Mouse (Mus musculus): Measurements from ENCODE around the gene Gm10134. TPM values are rescaled to one million over a fixed set of nuclear protein-coding genes. Genes with fewer than 3 reads are reported as not detected.
"Not testable (repeated sequence)": the region's sequence is repeated elsewhere in the genome, so short reads cannot be mapped to it uniquely, and the experiment has no call there.

Gene Gm10134
- total RNA-seq, 1 experiment from 2014 or later: 1.1 TPM

DNA sequence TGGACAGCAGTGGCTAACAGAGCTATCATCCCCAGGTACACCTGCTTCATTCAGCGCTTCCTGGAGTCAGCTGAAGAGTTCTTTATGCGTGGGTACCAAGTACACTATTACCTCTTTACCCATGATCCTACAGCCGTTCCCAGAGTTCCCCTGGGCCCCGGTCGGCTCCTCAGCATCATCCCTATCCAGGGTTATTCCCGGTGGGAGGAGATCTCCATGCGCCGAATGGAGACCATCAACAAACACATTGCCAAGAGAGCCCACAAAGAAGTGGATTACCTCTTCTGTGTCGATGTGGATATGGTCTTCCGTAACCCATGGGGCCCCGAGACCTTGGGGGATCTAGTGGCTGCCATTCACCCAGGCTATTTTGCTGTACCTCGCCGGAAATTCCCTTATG lies 1.2 kb upstream of the Gm10134 start:
- no peak for DNase-seq

DNA sequence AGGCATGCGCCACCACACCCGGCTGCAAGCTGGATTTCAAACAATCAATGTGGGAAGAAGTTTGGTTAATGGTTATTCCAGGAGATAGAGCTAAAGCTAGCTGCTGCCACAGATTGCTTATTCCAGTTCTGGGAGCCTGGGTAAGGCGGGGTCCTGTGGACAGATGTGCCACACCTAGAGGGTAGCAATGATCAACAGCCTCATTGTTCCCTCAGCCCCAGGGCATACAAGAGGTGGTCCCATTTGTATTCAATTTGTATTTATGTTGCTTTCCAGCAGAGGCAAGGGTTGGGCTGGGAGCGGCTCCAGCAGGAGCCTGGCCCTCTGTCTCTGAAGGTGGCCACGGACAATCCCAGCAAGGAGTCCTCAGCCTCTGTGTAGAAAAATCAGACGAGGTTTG lies 396 bp downstream of the Gm10134 start:
- no peak for DNase-seq

DNA sequence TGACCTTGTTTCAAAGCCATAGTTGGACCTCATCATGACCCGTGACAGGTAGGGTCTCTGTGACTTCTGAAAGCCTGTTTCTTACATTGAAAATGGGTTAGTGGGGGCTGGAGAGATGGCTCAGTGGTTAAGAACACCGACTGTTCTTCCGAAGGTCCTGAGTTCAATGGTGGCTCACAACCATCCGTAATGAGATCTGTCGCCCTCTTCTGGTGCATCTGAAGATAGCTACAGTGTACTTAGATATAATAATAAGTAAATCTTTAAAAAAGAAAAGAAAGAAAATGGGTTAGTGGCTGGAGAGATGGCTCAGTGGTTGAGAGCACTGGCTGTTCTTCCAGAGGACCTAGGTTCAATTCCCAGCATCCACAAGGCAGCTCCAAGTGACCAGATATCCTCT lies 5.7 kb downstream of the Gm10134 start:
- not testable (repeated sequence) for DNase-seq

DNA sequence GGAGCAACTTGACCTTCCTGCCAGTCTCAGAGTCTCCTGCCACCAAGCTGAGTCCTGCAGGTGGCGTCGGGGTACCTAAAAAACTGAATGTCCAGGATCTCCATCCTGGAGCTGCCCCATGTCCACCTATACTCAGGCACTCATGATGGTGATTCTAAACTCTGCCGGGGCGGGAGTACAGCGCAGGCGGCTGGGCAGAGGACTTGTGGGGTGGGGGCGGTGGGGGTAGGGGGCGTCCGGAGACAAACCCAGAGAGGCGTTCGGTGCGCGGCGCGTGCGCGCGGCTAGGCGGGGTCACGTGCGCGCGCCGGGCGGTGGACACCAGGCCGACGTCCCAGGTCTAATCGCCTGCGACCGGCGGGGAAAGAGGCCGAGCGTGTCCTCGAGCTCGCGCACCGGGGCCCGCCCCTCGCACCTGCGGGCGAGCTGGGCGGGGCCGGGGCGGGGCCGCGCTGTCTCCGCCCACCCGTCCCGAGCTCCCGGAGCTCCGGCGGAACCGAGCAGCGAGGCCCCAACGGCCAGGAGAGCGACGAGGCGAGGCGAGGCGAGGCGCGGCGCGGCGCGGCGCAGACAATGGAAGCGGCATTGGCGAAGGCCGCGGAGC lies 7.0 kb downstream of the Gm10134 start, which contains the start of gene Ralgds:
Ralgds (plus strand) TSS at position 328 of the 604 bp plus-strand sequence.
- DNase-seq: peak; percentile 71

DNA sequence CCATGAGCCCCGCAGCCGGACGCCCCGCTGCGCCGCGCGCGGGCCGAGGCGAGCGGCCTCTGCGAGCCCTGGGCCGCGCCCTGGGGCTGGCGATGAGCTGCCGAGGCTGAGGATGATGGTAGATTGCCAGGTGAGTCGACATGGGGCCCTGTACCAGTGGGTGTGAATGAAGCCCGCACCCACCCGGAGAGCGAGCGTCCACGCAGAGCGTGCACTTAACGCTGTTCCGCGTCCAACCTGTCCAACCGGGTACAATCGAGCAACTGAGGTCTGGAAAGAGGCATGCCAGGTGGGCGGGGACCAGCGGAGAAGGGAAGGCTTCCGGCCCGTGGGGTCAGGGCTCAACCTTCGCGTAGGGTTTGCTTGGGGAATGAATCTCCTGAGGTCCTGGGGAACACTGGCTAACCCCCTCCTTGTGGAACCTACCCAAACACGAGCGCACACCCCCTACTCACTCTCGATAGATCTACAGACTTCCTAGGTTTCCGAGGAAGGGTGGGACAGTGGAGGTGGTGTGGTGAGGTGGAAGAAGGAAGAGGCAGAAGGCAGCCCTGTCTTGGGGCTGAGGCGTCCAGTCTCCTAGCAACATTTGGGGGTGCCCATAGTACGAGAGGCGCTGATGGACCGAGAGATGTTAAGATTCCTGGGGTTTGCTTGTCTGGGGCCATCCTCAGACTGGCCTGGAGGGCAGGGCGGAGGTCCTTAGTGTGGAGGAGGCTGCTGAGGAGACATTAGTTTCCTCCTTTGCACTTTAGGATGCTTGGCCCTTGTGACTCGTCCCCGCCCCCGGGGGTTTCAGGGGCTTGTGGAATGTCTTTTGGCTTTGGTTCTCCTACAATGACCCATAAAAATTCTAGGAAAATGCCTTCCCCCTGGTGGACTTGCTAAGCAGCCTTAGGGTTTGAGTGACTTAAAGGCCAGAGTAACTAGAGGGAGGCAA lies 7.8 kb downstream of the Gm10134 start:
- DNase-seq: peak; percentile 52

DNA sequence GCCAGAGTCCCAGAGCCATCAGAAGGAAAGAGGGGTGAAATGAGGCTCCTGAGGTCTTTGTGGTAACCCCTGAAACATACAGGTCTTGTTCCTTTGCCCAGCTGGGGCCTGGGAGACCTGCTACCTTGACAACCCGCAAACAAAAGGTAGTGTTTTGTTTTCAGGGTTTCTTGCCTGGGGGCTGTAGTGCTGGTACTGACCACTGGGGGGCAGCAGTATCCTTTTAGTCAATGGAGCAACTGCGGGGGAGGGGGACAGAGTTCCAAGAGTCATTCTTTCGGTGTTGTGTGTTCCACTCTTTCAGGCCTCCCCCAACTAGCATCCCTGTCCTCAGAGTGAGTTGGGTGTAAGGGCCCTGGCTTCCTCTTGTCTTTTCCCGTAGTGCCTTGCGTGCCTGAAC lies 8.6 kb downstream of the Gm10134 start:
- peak; percentile 92 for DNase-seq

DNA sequence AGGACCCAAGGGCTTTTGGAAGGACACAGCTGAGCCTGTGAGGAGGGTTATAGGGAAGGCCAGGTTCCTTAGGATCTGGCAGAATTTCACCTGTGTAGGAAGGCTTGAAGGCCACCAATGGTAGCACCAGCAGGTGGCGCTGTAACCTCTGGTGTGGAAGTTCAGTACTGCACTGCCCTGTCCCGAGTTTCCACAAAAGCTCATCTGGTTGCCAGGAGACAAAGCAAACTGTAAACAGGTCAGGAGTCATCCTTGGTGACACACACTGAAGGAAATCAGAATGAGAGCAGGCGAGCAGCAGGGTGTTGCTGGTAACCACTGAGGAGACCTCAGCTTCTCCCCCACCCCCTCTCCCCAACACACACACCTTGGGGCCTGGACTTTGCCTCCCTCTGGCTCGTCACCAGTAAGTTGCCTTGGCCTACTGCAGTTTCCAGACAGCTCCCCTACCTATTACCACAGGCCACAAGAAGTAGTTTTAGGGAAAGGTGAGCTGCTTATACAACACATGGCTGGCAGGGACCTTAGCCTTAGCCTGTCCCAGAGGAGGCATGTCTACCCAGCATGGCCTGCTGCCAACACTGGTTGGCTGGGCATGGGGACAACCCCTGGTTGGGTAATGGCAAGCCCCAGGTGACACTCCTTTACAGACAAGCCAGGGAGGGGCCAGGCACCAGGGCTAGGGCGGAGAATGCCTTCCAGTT lies 11.5 kb downstream of the Gm10134 start:
- DNase-seq: peak; percentile 93

DNA sequence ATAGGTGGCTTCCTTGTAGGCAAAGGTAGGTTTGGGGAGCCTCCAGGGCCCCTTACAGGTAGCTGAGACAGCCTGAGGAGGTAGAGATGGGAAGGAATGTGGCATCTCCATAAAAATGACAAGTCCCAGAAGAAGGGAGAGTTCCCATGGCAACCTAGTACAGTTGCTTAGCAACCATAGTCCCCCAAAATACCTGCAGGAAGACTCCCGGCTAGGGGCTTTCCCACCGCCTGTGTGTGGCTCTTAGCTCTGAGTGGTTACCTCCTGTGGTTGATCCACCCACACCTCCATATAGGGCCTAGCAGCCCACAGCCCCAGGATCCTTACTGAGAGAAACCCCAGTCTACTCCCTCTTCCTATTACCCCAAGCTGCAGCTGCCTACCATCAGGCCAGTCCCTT lies 12.3 kb downstream of the Gm10134 start:
- no peak for DNase-seq

DNA sequence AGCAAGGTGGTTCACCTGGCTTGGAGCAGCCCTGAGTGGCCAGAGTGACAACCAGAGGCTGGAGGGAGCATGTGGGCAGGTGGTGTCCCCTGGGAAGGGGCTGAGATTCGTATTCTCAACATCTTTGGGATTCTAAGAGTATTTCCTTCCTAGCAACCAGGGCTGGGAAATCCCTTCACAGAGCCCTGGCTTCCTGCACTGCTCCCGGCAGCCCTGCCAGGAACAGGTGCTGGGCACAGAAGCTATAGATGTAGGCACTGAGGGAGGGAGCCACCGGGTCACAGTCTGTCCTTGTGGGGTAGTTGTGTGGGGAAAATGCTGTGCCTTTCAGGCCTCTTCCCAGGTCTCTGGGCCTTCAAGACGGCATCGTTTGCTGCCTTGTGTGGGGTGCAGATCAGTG lies 14.7 kb downstream of the Gm10134 start:
- DNase-seq: no peak

DNA sequence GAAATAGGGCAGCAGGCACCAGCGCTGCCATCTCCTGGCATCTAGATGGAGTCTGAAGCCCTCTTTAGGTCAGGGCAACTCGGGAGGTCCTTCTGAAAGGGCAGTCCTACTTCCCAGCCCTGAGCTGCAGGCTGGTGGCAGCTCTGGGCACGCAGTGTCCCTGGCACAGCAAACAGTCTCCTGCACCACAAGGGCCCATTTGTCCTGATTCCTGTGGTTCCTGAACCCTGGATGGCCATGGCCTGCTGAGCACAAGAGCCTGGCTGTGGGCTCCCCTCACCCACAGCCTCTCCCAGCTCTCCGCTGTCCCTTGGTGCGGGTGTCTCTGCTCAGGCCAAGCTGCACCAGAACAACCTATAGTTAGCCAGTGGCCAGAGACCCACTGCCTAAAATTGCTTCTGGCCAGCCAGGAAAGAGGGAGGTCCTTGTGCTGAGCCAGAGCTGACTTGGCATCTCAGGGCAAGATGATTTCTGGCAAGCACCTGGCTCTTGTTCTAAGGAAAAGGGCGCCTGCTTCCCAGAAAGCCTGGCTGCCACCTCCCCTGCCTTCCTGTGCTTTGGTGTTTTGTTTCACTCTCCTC lies 15.8 kb downstream of the Gm10134 start:
- no peak for DNase-seq

DNA sequence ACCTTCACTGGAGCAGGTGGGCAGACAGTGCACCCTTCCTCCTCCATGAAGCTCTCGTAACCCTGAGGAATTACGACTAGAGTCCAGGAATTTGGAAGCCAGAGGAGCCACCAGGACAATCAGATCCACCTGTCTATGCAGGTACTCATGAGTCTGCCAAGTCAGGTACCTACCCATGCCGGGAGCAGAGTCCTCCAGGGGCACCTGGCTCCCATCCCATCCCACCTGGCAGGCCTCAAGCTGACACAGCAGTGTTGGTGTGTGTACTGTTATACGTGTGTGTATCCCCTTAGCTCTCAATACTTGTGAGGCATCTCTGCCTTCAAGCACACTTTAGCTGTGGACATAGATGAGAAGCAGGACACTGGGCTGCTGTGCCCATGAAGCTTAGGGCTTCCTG lies 16.3 kb downstream of the Gm10134 start:
- DNase-seq: no peak

DNA sequence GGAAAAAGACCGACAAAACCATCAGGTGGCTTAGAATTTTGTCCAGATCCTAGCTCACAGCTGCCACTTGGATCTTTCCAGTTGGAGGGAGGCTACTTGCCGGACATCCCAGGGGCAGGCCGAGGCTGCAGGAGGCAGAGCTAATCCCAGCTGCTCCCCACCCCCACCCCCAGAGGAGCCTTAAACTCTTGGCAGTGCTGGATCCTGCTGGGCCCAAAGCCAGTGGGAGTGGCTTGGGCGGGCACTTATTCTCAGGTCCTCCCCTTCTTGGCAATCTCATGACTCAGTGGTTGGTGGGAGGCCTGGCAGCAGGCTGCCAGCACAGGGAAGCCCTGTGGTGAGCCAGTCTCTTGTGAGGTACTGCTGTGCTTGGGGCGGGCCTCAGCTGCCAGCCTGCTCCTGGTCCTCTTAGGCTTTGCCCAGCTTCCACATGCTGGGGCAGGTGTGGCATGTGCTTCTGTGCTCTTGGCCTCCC lies 17.8 kb downstream of the Gm10134 start:
- DNase-seq: peak; percentile 94

DNA sequence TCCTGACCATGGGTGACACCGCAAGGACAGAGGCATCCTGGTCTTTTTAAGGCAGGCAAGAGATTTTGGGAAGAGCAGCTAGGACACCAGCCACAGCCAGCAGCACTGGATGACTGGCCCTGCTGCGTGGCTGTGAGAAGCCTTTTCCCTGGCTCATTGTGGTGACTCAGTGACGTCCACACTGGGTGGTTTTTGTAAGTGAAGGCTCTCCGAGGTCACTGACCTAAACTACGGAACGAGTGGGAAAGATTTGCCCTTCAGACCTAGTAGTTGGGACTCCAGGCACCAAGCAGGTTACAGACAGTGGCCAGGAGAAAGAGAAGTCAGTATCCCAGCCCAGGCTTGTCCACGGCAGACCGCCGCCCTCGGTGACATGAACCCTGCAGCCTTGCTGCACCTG lies 18.5 kb downstream of the Gm10134 start:
- DNase-seq: peak; percentile 67

DNA sequence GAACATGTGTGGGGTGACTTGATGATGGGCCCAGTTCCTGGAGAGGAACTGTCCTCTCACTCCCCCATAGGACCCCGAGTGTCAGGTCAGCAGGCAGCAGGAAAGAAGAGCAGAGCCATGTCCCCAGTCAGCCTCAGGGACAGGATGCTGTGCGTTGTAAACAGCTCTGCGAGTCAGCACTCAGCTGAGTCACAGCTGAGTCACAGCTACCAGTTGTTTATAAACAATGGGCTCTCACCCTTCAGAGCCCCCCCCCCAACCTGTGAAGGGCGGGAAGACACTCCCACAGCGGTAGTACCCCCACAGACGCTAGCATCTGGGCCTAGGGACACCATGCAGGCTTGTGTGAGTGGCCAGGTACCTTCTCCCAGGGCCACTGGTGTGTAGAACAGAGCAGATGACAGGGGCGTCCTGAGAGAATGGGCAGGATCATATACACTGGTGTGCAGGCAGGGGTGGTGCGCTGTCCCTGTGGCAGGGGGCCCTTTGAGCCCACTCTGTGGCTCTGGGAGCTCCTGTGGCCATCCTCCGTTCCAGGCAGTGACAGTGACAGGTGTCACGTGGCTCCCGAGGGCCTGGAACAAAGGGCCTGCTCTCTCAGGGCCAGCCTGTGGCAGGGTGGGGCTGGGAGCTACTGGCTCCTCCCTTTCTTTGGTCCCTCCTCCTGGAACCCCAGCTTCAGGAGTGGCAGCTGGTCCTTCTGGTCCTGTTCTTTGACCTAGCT lies 19.5 kb downstream of the Gm10134 start:
- peak; percentile 88 for DNase-seq

DNA sequence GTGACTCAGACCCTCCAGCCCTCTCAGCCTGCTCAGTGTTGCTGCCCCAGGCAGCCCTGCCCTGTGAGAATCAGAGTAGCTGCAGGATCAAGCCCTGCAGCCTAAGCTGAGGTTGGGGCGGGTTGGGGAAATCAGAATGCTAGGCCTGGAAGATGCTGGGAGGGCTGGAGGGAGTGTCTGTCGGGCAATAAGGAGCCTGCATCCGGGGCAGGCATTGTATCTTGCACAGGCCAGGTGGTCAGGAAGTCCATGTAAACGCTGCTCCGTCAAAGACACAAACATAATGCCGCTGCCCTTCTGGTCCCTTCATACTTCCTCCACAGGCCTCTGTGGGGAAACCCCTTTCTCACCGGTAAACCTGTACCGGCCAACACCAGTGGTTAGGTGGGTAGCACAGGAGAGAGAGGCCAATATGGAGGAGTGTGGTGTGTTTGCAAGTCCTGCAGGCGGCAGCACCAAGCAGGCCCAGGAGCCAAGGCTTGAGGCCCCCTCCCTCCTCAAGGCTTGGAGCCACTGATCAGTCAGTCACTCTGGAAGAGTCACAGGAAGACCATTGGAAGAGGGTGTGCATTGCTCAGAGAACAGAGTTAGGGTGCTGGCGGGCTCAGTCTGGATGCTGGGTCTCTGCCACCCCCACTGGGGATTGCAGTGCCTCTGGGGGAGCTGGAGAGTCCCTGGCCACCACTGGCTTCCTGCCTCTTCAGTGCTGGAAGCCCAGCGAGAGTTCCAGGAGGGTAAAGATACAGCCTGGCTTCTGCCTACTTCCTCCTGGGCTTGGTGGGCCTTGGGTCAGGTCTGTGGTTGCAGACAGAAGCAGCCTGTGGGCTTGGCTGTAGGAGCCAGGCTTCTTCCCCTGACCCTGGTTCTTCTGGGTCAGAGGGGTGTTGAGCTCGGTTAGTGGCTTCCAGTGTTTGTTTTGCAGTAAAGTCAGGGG lies 20.3 kb downstream of the Gm10134 start:
- DNase-seq: no peak

DNA sequence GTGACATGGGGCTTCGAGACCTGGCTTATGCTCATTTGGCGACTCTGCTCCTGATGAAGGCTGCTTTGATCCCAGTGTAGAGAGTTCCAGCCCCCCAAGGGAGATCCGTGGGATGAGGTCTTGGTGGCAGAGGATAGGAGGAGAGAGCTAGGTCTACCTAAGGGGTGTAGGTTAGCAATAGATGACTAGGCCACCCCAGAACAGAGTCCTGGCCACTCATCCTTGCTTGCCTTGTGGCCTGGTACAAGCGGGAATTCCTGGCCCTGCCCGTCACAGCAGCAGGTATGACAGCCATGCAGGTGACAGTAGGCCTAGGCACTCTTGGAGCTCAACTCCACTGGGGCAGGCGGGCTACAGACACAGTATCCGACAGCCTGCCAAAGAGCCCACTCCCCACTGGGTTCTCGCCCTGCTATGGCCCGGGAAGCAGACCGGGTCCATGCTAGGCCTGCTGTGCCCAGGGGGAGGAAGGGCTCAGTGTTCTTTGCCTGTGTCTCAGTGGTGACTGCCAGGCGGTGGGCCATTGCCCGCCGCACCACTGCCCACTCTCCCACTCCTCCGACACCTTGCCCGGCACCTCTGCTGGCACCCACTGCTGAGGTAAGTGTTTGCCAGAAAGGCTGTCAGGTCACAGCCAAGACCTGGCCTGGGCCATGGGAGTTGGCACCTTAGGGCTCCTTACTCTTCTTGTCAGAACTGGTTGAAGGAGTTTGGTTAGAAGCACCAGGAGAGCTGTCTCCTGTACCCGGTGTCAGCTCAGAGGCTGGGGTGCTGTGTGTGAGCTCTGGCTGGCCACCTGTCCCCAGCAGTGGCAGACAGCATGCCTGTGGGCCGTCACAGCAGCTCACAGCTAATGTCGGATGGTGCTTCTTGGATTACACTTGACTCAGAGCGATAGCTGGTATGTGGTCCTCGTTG lies 21.8 kb downstream of the Gm10134 start:
- DNase-seq: no peak

DNA sequence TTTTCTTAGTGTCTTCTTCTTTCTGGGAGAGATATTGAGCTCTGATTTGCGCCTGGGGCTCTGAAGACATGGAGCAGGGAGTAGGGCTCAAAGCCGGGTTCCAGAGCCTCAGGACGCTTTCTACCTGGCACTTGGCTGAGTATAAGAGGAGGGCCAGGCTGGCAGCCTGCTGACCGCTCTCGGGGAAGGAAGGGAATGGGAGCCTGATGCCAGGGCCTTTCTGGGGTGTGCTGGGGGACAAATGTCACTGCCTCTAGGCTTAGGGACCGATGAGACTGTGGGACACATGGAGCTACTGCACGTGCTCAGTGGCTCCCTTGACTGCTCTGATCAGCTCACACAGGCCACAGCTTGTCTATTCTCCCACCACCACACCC lies 22.4 kb downstream of the Gm10134 start:
- no peak for DNase-seq

DNA sequence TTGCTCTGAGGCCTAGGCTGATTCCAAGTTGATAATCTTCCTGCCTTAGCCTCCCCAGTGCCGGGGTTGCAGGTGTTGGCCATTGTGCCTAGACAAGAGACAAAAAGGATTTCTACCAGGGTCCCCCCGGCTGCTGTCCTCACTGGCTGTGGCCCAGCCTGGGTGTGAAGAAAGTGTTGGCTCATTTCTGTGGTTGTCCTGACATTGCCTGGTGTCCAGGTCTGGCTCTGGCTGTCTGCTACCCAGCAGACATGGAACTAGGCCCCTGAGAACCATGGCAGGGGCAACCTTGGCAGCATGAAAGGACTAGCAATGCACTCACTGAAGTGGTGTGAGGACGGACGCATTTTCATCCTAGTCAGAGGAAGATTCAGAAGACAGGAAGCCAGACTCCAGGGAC lies 24.0 kb downstream of the Gm10134 start:
- DNase-seq: no peak

DNA sequence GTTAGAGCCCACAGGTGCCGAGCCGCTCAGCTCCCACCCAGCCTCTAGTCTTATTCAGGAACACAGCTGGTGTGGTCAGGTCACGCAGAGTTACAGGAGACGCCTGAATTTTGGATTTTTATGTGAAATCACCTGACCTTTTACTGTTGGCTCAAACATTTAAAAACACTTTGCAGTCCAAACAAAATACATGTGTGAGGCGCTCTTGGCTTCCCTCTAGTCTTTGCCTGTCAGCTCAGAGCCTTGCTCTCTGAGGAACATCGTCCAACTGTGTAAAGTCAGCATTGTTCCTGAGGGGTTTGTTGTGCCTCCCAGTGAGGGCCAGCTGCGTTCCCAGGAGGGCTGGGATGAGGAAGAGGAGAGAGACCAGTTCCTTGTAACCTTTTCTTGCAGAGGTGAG lies 24.4 kb downstream of the Gm10134 start:
- DNase-seq: no peak

Data from adrenal gland, postnatal 14 days (tissue).